Mouse (Mus musculus) cerebellum, adult (tissue): ENCODE data around the gene Inafm1.
"Not testable (repeated sequence)": the region's sequence is repeated elsewhere in the genome, so short reads cannot be mapped to it uniquely, and the experiment has no call there.

Experiments
- ATAC-seq: cut with Nextera tagmentation; 2 replicates; pipeline ENCODE4 v1.9.2; 2017; ENCODE audit warnings: mild to moderate bottlenecking, moderate library complexity, mixed read lengths; ENCODE audit not compliant: insufficient number of reproducible peaks, low FRiP score, low TSS enrichment

Gene Inafm1

GRCm38 (mm10) chr7:16273081-16273765, at the start of gene Inafm1:
Gene Inafm1, minus strand, starts transcription at chr7:16273617.
- ATAC-seq = peak; percentile 56

GRCm38 (mm10) chr7:16320479-16320878, 47.1 kb upstream of the Inafm1 start:
- ATAC-seq = no peak

- ATAC-seq = no peak
Observed at GRCm38 (mm10) chr7:16319216-16319615, 45.8 kb upstream of the Inafm1 start.

GRCm38 (mm10) chr7:16317094-16317493, 43.7 kb upstream of the Inafm1 start:
- ATAC-seq = no peak

- ATAC-seq = no peak
Observed at GRCm38 (mm10) chr7:16315222-16315759, 41.9 kb upstream of the Inafm1 start.

GRCm38 (mm10) chr7:16314221-16314775, 40.9 kb upstream of the Inafm1 start:
- ATAC-seq = 0 out of 2 replicates have a peak, but pooled peaks have one; percentile 21

- ATAC-seq = peak; percentile 42; the same call in 1 of the 2 replicates
Observed at GRCm38 (mm10) chr7:16313481-16314220, 40.2 kb upstream of the Inafm1 start.

- no peak for ATAC-seq
Observed at GRCm38 (mm10) chr7:16312672-16313311, 39.4 kb upstream of the Inafm1 start.

- no peak for ATAC-seq
Observed at GRCm38 (mm10) chr7:16312011-16312671, 38.7 kb upstream of the Inafm1 start.

- no peak for ATAC-seq
Observed at GRCm38 (mm10) chr7:16311453-16312004, 38.1 kb upstream of the Inafm1 start.

GRCm38 (mm10) chr7:16310521-16311452, 37.4 kb upstream of the Inafm1 start:
- no peak for ATAC-seq

- peak; percentile 18 for ATAC-seq
Observed at GRCm38 (mm10) chr7:16310020-16310520, 36.7 kb upstream of the Inafm1 start.

- ATAC-seq = 0 out of 2 replicates have a peak, but pooled peaks have one; percentile 9
Observed at GRCm38 (mm10) chr7:16309318-16310019, 36.1 kb upstream of the Inafm1 start.

- no peak for ATAC-seq
Observed at GRCm38 (mm10) chr7:16308555-16309317, 35.3 kb upstream of the Inafm1 start.

GRCm38 (mm10) chr7:16308093-16308492, 34.7 kb upstream of the Inafm1 start, which contains the start of gene Bbc3:
Gene Bbc3, plus strand, starts transcription at chr7:16308393.
- not testable (repeated sequence) for ATAC-seq

GRCm38 (mm10) chr7:16307141-16307540, 33.7 kb upstream of the Inafm1 start:
- ATAC-seq = not testable (repeated sequence)

- ATAC-seq = peak; percentile 90
Observed at GRCm38 (mm10) chr7:16299419-16300035, 26.1 kb upstream of the Inafm1 start.
